Mouse (Mus musculus): ENCODE measurements around the gene Tcf15.
A peak's percentile ranks its signal among the peaks of the same experiment; 100 is the strongest.

Tcf15 gene

GRCm38 (mm10) chr2:152122896-152123295 lies 20.5 kb upstream of the Tcf15 start:
- DNase-seq (ENCODE audit: low read depth, low spot score): no peak

- no peak for DNase-seq (ENCODE audit: low read depth, low spot score)
Measured at GRCm38 (mm10) chr2:152128597-152128996, 14.8 kb upstream of the Tcf15 start.

GRCm38 (mm10) chr2:152129778-152130177 lies 13.6 kb upstream of the Tcf15 start:
- DNase-seq (ENCODE audit: low read depth, low spot score): no peak

- DNase-seq (ENCODE audit: low read depth, low spot score): no peak
Measured at GRCm38 (mm10) chr2:152132016-152132415, 11.3 kb upstream of the Tcf15 start.

GRCm38 (mm10) chr2:152132691-152133090 lies 10.7 kb upstream of the Tcf15 start:
- DNase-seq (ENCODE audit: low read depth, low spot score): no peak

GRCm38 (mm10) chr2:152139191-152139987 lies 4.0 kb upstream of the Tcf15 start:
- DNase-seq (ENCODE audit: low read depth, low spot score): no peak

- no peak for DNase-seq (ENCODE audit: low read depth, low spot score)
Measured at GRCm38 (mm10) chr2:152140941-152141340, 2.4 kb upstream of the Tcf15 start.

- DNase-seq (ENCODE audit: low read depth, low spot score): no peak
Measured at GRCm38 (mm10) chr2:152141491-152141890, 1.9 kb upstream of the Tcf15 start.

GRCm38 (mm10) chr2:152142046-152142445 lies 1.3 kb upstream of the Tcf15 start:
- DNase-seq (ENCODE audit: low read depth, low spot score): peak; percentile 85

- no peak for DNase-seq (ENCODE audit: low read depth, low spot score)
Measured at GRCm38 (mm10) chr2:152142571-152142970, 790 bp upstream of the Tcf15 start.

GRCm38 (mm10) chr2:152144158-152144450 lies 743 bp downstream of the Tcf15 start:
- no peak for DNase-seq (ENCODE audit: low read depth, low spot score)

- DNase-seq (ENCODE audit: low read depth, low spot score): no peak
Measured at GRCm38 (mm10) chr2:152144501-152144900, 1.1 kb downstream of the Tcf15 start.

GRCm38 (mm10) chr2:152145711-152146110 lies 2.4 kb downstream of the Tcf15 start:
- no peak for DNase-seq (ENCODE audit: low read depth, low spot score)

- no peak for DNase-seq (ENCODE audit: low read depth, low spot score)
Measured at GRCm38 (mm10) chr2:152147079-152147478, 3.7 kb downstream of the Tcf15 start.

- DNase-seq (ENCODE audit: low read depth, low spot score): no peak
Measured at GRCm38 (mm10) chr2:152148675-152149074, 5.3 kb downstream of the Tcf15 start.

- DNase-seq (ENCODE audit: low read depth, low spot score): no peak
Measured at GRCm38 (mm10) chr2:152149891-152150290, 6.5 kb downstream of the Tcf15 start.

GRCm38 (mm10) chr2:152150373-152150772 lies 7.0 kb downstream of the Tcf15 start:
- no peak for DNase-seq (ENCODE audit: low read depth, low spot score)

- DNase-seq (ENCODE audit: low read depth, low spot score): no peak
Measured at GRCm38 (mm10) chr2:152153361-152153760, 10.0 kb downstream of the Tcf15 start.

GRCm38 (mm10) chr2:152155414-152156208 lies 12.2 kb downstream of the Tcf15 start:
- DNase-seq (ENCODE audit: low read depth, low spot score): no peak

GRCm38 (mm10) chr2:152156471-152156870 lies 13.1 kb downstream of the Tcf15 start:
- DNase-seq (ENCODE audit: low read depth, low spot score): no peak

- no peak for DNase-seq (ENCODE audit: low read depth, low spot score)
Measured at GRCm38 (mm10) chr2:152159487-152159886, 16.1 kb downstream of the Tcf15 start.

GRCm38 (mm10) chr2:152166257-152166656 lies 22.9 kb downstream of the Tcf15 start:
- DNase-seq (ENCODE audit: low read depth, low spot score): no peak

- DNase-seq (ENCODE audit: low read depth, low spot score): peak; percentile 48
Measured at GRCm38 (mm10) chr2:152167851-152168290, 24.5 kb downstream of the Tcf15 start.

Measured in forelimb bud, embryonic 11.5 days (tissue).